Comparison of ENCODE assay signal across 7 mouse cellular contexts in genomic region chr17:23592926-23593300, GRCm38 (mm10). TPM values are rescaled to one million over a fixed set of nuclear protein-coding genes. Genes with fewer than 3 reads are reported as not detected.
DNase-seq lines count a peak whose midpoint lies in the region; ATAC-seq and TF ChIP-seq lines count a peak whose summit lies in the region.

No protein-coding gene starts in this region.

- H3K4me2 ChIP-seq in forebrain, embryonic 11.5 days (ENCODE audit: low read depth, low read length, severe bottlenecking): peak overlapping the region; percentile 70
- H3K4me2 ChIP-seq in limb, embryonic 15.5 days: peak overlapping the region; percentile 62
- H3K4me2 ChIP-seq in stomach, postnatal 0 days (replicated peaks; ENCODE audit: low read depth): peak overlapping the region; percentile 50

- peak; percentile 60 for ATAC-seq in forebrain, embryonic 11.5 days (replicated peaks; ENCODE audit: low FRiP score)
- peak; percentile 54 for ATAC-seq in limb, embryonic 15.5 days (ENCODE audit: insufficient number of reproducible peaks, low FRiP score, low TSS enrichment, low read depth)
- ATAC-seq in stomach, postnatal 0 days (ENCODE audit: low FRiP score, low TSS enrichment): peak; percentile 63

- DNase-seq in spleen, adult 2 months (ENCODE audit: low read depth in 1 of 2, low spot score in 2 of 2): no peak
- no peak for DNase-seq in spleen, postnatal 4 days (ENCODE audit: low spot score in 2 of 2)
- DNase-seq in forebrain, embryonic 11.5 days (ENCODE audit: low spot score): no peak
- no peak for DNase-seq in stomach, postnatal 0 days (ENCODE audit: low spot score)
- DNase-seq in ovary, adult 18-20 months (ENCODE audit: low spot score): no peak
- DNase-seq in gastrocnemius, postnatal 25 days: no peak

- H3K27me3 ChIP-seq in spleen, adult 2 months (ENCODE audit: control insufficient read depth, insufficient read depth, low read length): no peaks in the 10 kb centered on the region
- H3K27me3 ChIP-seq in forebrain, embryonic 11.5 days (ENCODE audit: control insufficient read depth, insufficient read depth, low read length): no peaks in the 10 kb centered on the region
- H3K27me3 ChIP-seq in limb, embryonic 15.5 days: no peaks in the 10 kb centered on the region
- H3K27me3 ChIP-seq in stomach, postnatal 0 days (ENCODE audit: control insufficient read depth, insufficient read depth, low read length): no peaks in the 10 kb centered on the region

- H3K4me1 ChIP-seq in spleen, adult 2 months (ENCODE audit: control insufficient read depth, insufficient read depth, insufficient read length): 0 out of 2 replicates have a peak, but pooled peaks cover 2% of the 10 kb centered on the region
- H3K4me1 ChIP-seq in forebrain, embryonic 11.5 days (replicated peaks; ENCODE audit: control insufficient read depth, insufficient read depth, low read length): no peaks in the 10 kb centered on the region
- peaks cover 4% of the 10 kb centered on the region; the same call in 1 of the 2 replicates for H3K4me1 ChIP-seq in limb, embryonic 15.5 days
- H3K4me1 ChIP-seq in stomach, postnatal 0 days (replicated peaks; ENCODE audit: control insufficient read depth, insufficient read depth): no peaks in the 10 kb centered on the region

- no peak overlapping the region for H3K27ac ChIP-seq in spleen, adult 2 months (ENCODE audit: insufficient read depth, low read length)
- H3K27ac ChIP-seq in forebrain, embryonic 11.5 days (ENCODE audit: low read depth, low read length): peak overlapping the region; percentile 48
- peak overlapping the region; percentile 79 for H3K27ac ChIP-seq in limb, embryonic 15.5 days
- peak overlapping the region; percentile 56 for H3K27ac ChIP-seq in stomach, postnatal 0 days (replicated peaks)

- peak overlapping the region; percentile 58 for H3K4me3 ChIP-seq in spleen, adult 2 months (ENCODE audit: extremely low read depth, insufficient read depth, insufficient read length)
- H3K4me3 ChIP-seq in forebrain, embryonic 11.5 days (ENCODE audit: low read depth, low read length): peak overlapping the region; percentile 39
- peak overlapping the region; percentile 42 for H3K4me3 ChIP-seq in limb, embryonic 15.5 days
- peak overlapping the region; percentile 43 for H3K4me3 ChIP-seq in stomach, postnatal 0 days (ENCODE audit: low read depth, low read length)

- no peaks in the 10 kb centered on the region for H3K36me3 ChIP-seq in spleen, adult 2 months (ENCODE audit: control insufficient read depth, insufficient read depth, low read length)
- H3K36me3 ChIP-seq in forebrain, embryonic 11.5 days (ENCODE audit: control insufficient read depth, insufficient read depth, low read length): no peaks in the 10 kb centered on the region
- no peaks in the 10 kb centered on the region for H3K36me3 ChIP-seq in limb, embryonic 15.5 days
- no peaks in the 10 kb centered on the region for H3K36me3 ChIP-seq in stomach, postnatal 0 days (ENCODE audit: control insufficient read depth, insufficient read depth, low read length)

- no peak for TF ChIP-seq POLR2A in spleen, adult 2 months (IDR thresholded peaks at IDR 0.05; ENCODE audit: low read depth, low read length)

- no peaks in the 10 kb centered on the region for H3K9me3 ChIP-seq in forebrain, embryonic 11.5 days (ENCODE audit: control insufficient read depth, low read length)
- no peaks in the 10 kb centered on the region for H3K9me3 ChIP-seq in limb, embryonic 15.5 days
- H3K9me3 ChIP-seq in stomach, postnatal 0 days (ENCODE audit: control insufficient read depth, low read length): no peaks in the 10 kb centered on the region

- WGBS in spleen, adult 2 months: 5% methylated on average over 13 of the region's 13 CpGs
- WGBS in forebrain, embryonic 11.5 days: 11% methylated on average over 13 of the region's 13 CpGs
- WGBS in limb, embryonic 15.5 days: 11% methylated on average over 13 of the region's 13 CpGs
- WGBS in stomach, postnatal 0 days: 12% methylated on average over 13 of the region's 13 CpGs

- no peak for TF ChIP-seq CTCF in spleen, adult 2 months (IDR thresholded peaks at IDR 0.05; ENCODE audit: extremely low read depth, insufficient read depth, insufficient read length, insufficient replicate concordance)
- TF ChIP-seq CTCF in stomach, postnatal 0 days (IDR thresholded peaks at IDR 0.05; ENCODE audit: low read depth): no peak

- no peak for TF ChIP-seq EP300 in stomach, postnatal 0 days (optimal IDR thresholded peaks at IDR 0.05)

- peak overlapping the region; percentile 77 for H3K9ac ChIP-seq in forebrain, embryonic 11.5 days (ENCODE audit: low read length)
- H3K9ac ChIP-seq in limb, embryonic 15.5 days: peak overlapping the region; percentile 29
- H3K9ac ChIP-seq in stomach, postnatal 0 days (ENCODE audit: low read length): peak overlapping the region; percentile 51

RNA-seq across cellular contexts. Expression of gene Zfp13, which starts 6.4 kb away (rescaled TPM):
- 2.9 and 3.4 TPM in 2 replicates for polyA plus RNA-seq in spleen, adult 2 months (2012; rRNA removed)
- polyA plus RNA-seq in forebrain, embryonic 11.5 days (2014; fragmentation: Nextera tagmentation; extraction: Ambion mirVana): 19.2 and 20.5 TPM in 2 replicates
- 12.4 and 12.9 TPM in 2 replicates for polyA plus RNA-seq in limb, embryonic 15.5 days (2015; fragmentation: Nextera tagmentation; extraction: Ambion mirVana)
- 4.0 and 5.7 TPM in 2 replicates for polyA plus RNA-seq in stomach, postnatal 0 days (2015; fragmentation: Nextera tagmentation; extraction: Ambion mirVana)
- total RNA-seq in gastrocnemius, postnatal 25 days (2021): 1 to 10 TPM; 2.0 to 2.1 TPM

RNA-seq across cellular contexts. Expression of gene Zscan10, which starts 7.7 kb away (rescaled TPM):
- polyA plus RNA-seq in spleen, adult 2 months (2012; rRNA removed): 0.06 TPM in 1 of 2 replicates, not detected in the other
- polyA plus RNA-seq in forebrain, embryonic 11.5 days (2014; fragmentation: Nextera tagmentation; extraction: Ambion mirVana): 0.16 and 0.27 TPM in 2 replicates
- 0.16 and 0.18 TPM in 2 replicates for polyA plus RNA-seq in limb, embryonic 15.5 days (2015; fragmentation: Nextera tagmentation; extraction: Ambion mirVana)
- 0.05 TPM in 1 of 2 replicates, not detected in the other for polyA plus RNA-seq in stomach, postnatal 0 days (2015; fragmentation: Nextera tagmentation; extraction: Ambion mirVana)
- total RNA-seq in gastrocnemius, postnatal 25 days (2021): not detected

RNA-seq across cellular contexts. Expression of gene Zfp213, which starts 28.9 kb away (rescaled TPM):
- polyA plus RNA-seq in spleen, adult 2 months (2012; rRNA removed): 11.8 and 17.2 TPM in 2 replicates
- polyA plus RNA-seq in forebrain, embryonic 11.5 days (2014; fragmentation: Nextera tagmentation; extraction: Ambion mirVana): 28.1 and 29.9 TPM in 2 replicates
- polyA plus RNA-seq in limb, embryonic 15.5 days (2015; fragmentation: Nextera tagmentation; extraction: Ambion mirVana): 17.5 and 18.2 TPM in 2 replicates
- 8.9 and 9.2 TPM in 2 replicates for polyA plus RNA-seq in stomach, postnatal 0 days (2015; fragmentation: Nextera tagmentation; extraction: Ambion mirVana)
- total RNA-seq in gastrocnemius, postnatal 25 days (2021): 1 to 10 TPM; 1.9 to 2.4 TPM

RNA-seq across cellular contexts. Expression of gene Mmp25, which starts 52.2 kb away (rescaled TPM):
- polyA plus RNA-seq in spleen, adult 2 months (2012; rRNA removed): 1.3 and 2.0 TPM in 2 replicates
- 0.41 and 1.0 TPM in 2 replicates for polyA plus RNA-seq in forebrain, embryonic 11.5 days (2014; fragmentation: Nextera tagmentation; extraction: Ambion mirVana)
- 0.79 and 0.86 TPM in 2 replicates for polyA plus RNA-seq in limb, embryonic 15.5 days (2015; fragmentation: Nextera tagmentation; extraction: Ambion mirVana)
- 0.12 and 0.18 TPM in 2 replicates for polyA plus RNA-seq in stomach, postnatal 0 days (2015; fragmentation: Nextera tagmentation; extraction: Ambion mirVana)
- not detected for total RNA-seq in gastrocnemius, postnatal 25 days (2021)
